Mouse (Mus musculus) heart, adult 2 months (tissue): ENCODE measurements around the gene Mutyh.

Source experiments
- CTCF ChIP-seq: fragments of 200-600 bp; IDR thresholded peaks from 2 replicates; pipeline ENCODE4 v1.8.1; 2022; ENCODE audit warnings: antibody characterized with exemption, mild to moderate bottlenecking, moderate library complexity
- EP300 ChIP-seq: fragments of 200-500 bp; IDR thresholded peaks from 2 replicates; pipeline ENCODE4 v1.6.1; 2011; ENCODE audit warnings: low read depth, low read length, control low read depth; ENCODE audit not compliant: insufficient read depth
- POLR2A ChIP-seq: fragments of 200-500 bp; IDR thresholded peaks from 2 replicates; pipeline ENCODE4 v1.6.1; 2011; ENCODE audit warnings: mild to moderate bottlenecking, low read depth, low read length, control low read depth; ENCODE audit not compliant: insufficient read depth

DNA sequence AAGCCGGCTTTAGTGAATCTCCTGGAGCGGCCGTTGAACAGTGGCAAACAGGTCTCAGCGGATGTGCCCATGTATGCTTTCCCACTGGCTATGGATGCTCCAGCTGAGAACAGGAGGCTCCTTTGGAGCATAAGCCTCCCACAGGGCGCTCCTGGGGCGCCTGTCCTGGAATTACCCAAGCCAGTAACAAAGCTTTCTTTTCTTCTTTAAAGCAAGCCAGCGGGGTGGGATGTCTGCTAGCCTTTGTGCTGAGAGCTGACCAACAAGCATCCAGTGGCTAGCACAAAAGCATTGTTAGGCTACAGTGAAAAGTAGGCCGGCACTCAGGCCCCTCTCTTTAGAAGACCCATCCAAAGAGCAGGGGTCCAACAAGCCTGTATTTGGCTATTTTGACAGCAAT is 25.4 kb upstream of the Mutyh start:
- TF ChIP-seq CTCF (no peak), POLR2A (no peak), EP300 (no peak)
